In the genomic region with DNA sequence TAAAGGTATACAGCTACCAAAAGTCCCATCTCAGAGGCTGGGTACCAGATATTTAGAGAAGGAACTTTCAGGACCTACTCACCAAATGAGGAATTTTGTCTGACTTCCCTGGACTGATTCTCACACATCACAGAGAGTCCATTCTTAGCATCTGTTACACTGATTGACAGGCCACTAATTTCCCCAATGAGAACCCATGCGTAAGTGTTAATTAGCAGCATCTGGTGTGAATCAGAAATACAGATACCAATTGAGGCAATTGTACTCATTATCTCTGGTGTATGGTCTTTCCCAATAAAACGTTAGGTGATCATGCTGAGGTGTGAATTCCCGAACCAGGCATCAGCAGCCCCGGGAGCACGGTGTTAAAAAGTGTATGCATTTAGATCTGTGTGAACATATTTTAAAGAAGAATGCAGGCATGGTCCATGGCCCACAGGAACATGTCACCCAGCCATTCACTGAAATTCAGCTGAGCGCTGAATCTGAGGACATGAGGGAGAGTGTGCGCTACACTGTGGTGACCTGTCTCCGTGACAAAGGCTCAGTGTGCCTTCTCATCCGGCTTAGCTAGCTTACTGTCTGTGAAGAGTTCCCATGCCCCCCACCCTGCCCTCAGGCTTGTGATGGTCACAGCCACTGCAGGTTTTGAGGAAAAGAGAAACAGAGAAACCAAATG, we compare ENCODE assay signal across 21 mouse cellular contexts.
A peak's percentile ranks its signal among the peaks of the same experiment; 100 is the strongest.
DNase-seq lines count a peak whose midpoint lies in the region; ATAC-seq lines count a peak whose summit lies in the region.
"Had no signal": no experiment of that assay in that cellular context is flagged by ENCODE, and none has a peak within 500 bp of the region (broad histone marks: within the 10 kb centered on the region; RNA-seq: fewer than 3 reads in every experiment).

No protein-coding gene starts in this region.

- WGBS in midbrain, embryonic 10.5 days = 77% methylated on average over 9 of the region's 9 CpGs
- 75% methylated on average over 9 of the region's 9 CpGs for WGBS in midbrain, embryonic 11.5 days
- WGBS in hindbrain, embryonic 10.5 days = 61% methylated on average over 9 of the region's 9 CpGs
- WGBS in midbrain, embryonic 12.5 days = 62% methylated on average over 9 of the region's 9 CpGs
- WGBS in neural tube, embryonic 15.5 days = 45% methylated on average over 9 of the region's 9 CpGs
- 74% methylated on average over 9 of the region's 9 CpGs for WGBS in kidney, embryonic 15.5 days

- no peak for DNase-seq in midbrain, embryonic 10.5 days (ENCODE audit: low spot score)
- no peak for DNase-seq in midbrain, embryonic 11.5 days (ENCODE audit: low spot score, missing footprints)
- DNase-seq in hindbrain, embryonic 10.5 days (ENCODE audit: low spot score) = no peak
- DNase-seq in left cerebral cortex, adult 11 months (ENCODE audit: low spot score) = no peak
- no peak for DNase-seq in c-Kit-positive CD71-positive TER-119-positive erythroid progenitor cells, embryonic 14.5 days (ENCODE audit: low spot score)
- DNase-seq: cerebellum, adult 11 months; cerebellum, postnatal 25 days; heart, postnatal 36 days; kidney, postnatal 10 days; right cerebral cortex, postnatal 25 days; thymus, postnatal 25 days had no signal

- H3K27ac ChIP-seq in midbrain, embryonic 10.5 days (replicated peaks) = 0 out of 2 replicates have a peak overlapping the region, but pooled peaks have one; percentile 9
- H3K27ac ChIP-seq in midbrain, embryonic 11.5 days (ENCODE audit: low read depth, low read length) = no peak overlapping the region
- H3K27ac ChIP-seq in hindbrain, embryonic 10.5 days = peak overlapping the region; percentile 42; the same call in 1 of the 2 replicates
- H3K27ac ChIP-seq in midbrain, embryonic 12.5 days (replicated peaks) = no peak overlapping the region
- peak overlapping the region; percentile 54 for H3K27ac ChIP-seq in neural tube, embryonic 15.5 days (replicated peaks)
- H3K27ac ChIP-seq in kidney, embryonic 15.5 days = no peak overlapping the region
- H3K27ac ChIP-seq: limb, embryonic 12.5 days; liver, embryonic 14.5 days had no signal

- H3K9ac ChIP-seq in midbrain, embryonic 11.5 days (ENCODE audit: low read length) = no peak overlapping the region
- H3K9ac ChIP-seq in midbrain, embryonic 12.5 days (replicated peaks) = no peak overlapping the region
- no peak overlapping the region for H3K9ac ChIP-seq in neural tube, embryonic 15.5 days (replicated peaks)
- H3K9ac ChIP-seq in kidney, embryonic 15.5 days = no peak overlapping the region
- H3K9ac ChIP-seq: heart, embryonic 12.5 days; limb, embryonic 12.5 days; liver, embryonic 14.5 days had no signal

- no peaks in the 10 kb centered on the region for H3K9me3 ChIP-seq in midbrain, embryonic 10.5 days (replicated peaks)
- H3K9me3 ChIP-seq in midbrain, embryonic 11.5 days (ENCODE audit: control insufficient read depth, low read length) = no peaks in the 10 kb centered on the region
- no peaks in the 10 kb centered on the region for H3K9me3 ChIP-seq in hindbrain, embryonic 10.5 days
- H3K9me3 ChIP-seq in midbrain, embryonic 12.5 days = no peaks in the 10 kb centered on the region
- H3K9me3 ChIP-seq in neural tube, embryonic 15.5 days (replicated peaks) = no peaks in the 10 kb centered on the region
- H3K9me3 ChIP-seq in kidney, embryonic 15.5 days (replicated peaks) = no peaks in the 10 kb centered on the region
- H3K9me3 ChIP-seq: G1E; heart, embryonic 12.5 days; limb, embryonic 12.5 days; megakaryocyte, embryonic 14.5 days had no signal

- H3K4me2 ChIP-seq in midbrain, embryonic 11.5 days = no peak overlapping the region
- no peak overlapping the region for H3K4me2 ChIP-seq in midbrain, embryonic 12.5 days (replicated peaks)
- H3K4me2 ChIP-seq in neural tube, embryonic 15.5 days = no peak overlapping the region
- no peak overlapping the region for H3K4me2 ChIP-seq in kidney, embryonic 15.5 days
- H3K4me2 ChIP-seq: heart, embryonic 12.5 days; limb, embryonic 12.5 days had no signal

- H3K4me3 ChIP-seq in midbrain, embryonic 10.5 days = no peak overlapping the region
- no peak overlapping the region for H3K4me3 ChIP-seq in midbrain, embryonic 11.5 days (ENCODE audit: low read depth, low read length)
- no peak overlapping the region for H3K4me3 ChIP-seq in hindbrain, embryonic 10.5 days
- H3K4me3 ChIP-seq in midbrain, embryonic 12.5 days = no peak overlapping the region
- no peak overlapping the region for H3K4me3 ChIP-seq in neural tube, embryonic 15.5 days (replicated peaks)
- no peak overlapping the region for H3K4me3 ChIP-seq in kidney, embryonic 15.5 days (replicated peaks)
- H3K4me3 ChIP-seq: heart, embryonic 12.5 days; limb, embryonic 12.5 days had no signal

- no peaks in the 10 kb centered on the region; the same call in 1 of the 2 replicates for H3K27me3 ChIP-seq in midbrain, embryonic 10.5 days (ENCODE audit: low read depth, poor library complexity, severe bottlenecking)
- no peaks in the 10 kb centered on the region for H3K27me3 ChIP-seq in midbrain, embryonic 11.5 days (ENCODE audit: control insufficient read depth, insufficient read depth, low read length)
- 0 out of 2 replicates have a peak, but pooled peaks cover 2% of the 10 kb centered on the region for H3K27me3 ChIP-seq in hindbrain, embryonic 10.5 days (ENCODE audit: insufficient read depth, poor library complexity, severe bottlenecking)
- no peaks in the 10 kb centered on the region for H3K27me3 ChIP-seq in midbrain, embryonic 12.5 days
- H3K27me3 ChIP-seq in neural tube, embryonic 15.5 days (replicated peaks) = no peaks in the 10 kb centered on the region
- H3K27me3 ChIP-seq in kidney, embryonic 15.5 days = no peaks in the 10 kb centered on the region
- H3K27me3 ChIP-seq: limb, embryonic 12.5 days had no signal

- no peaks in the 10 kb centered on the region for H3K36me3 ChIP-seq in midbrain, embryonic 10.5 days
- no peaks in the 10 kb centered on the region for H3K36me3 ChIP-seq in midbrain, embryonic 11.5 days (ENCODE audit: control insufficient read depth, insufficient read depth, low read length)
- no peaks in the 10 kb centered on the region for H3K36me3 ChIP-seq in hindbrain, embryonic 10.5 days
- no peaks in the 10 kb centered on the region for H3K36me3 ChIP-seq in midbrain, embryonic 12.5 days
- no peaks in the 10 kb centered on the region for H3K36me3 ChIP-seq in neural tube, embryonic 15.5 days
- H3K36me3 ChIP-seq in kidney, embryonic 15.5 days = no peaks in the 10 kb centered on the region
- H3K36me3 ChIP-seq: G1E; heart, embryonic 12.5 days; limb, embryonic 12.5 days had no signal

- no peak for ATAC-seq in midbrain, embryonic 11.5 days (ENCODE audit: low FRiP score)
- ATAC-seq in midbrain, embryonic 12.5 days (ENCODE audit: low FRiP score, low read depth) = peak; percentile 39; the same call in 1 of the 2 replicates
- no peak; the same call in 1 of the 2 replicates for ATAC-seq in neural tube, embryonic 15.5 days (ENCODE audit: low FRiP score)
- ATAC-seq in kidney, embryonic 15.5 days (replicated peaks; ENCODE audit: low FRiP score) = no peak
- ATAC-seq: intestine, embryonic 16.5 days; lung, postnatal 0 days had no signal

- H3K4me1 ChIP-seq in midbrain, embryonic 10.5 days = peaks cover 14% of the 10 kb centered on the region
- H3K4me1 ChIP-seq in midbrain, embryonic 11.5 days (ENCODE audit: control insufficient read depth, insufficient read depth, low read length) = no peaks in the 10 kb centered on the region
- peaks cover 28% of the 10 kb centered on the region for H3K4me1 ChIP-seq in hindbrain, embryonic 10.5 days (replicated peaks)
- peaks cover 19% of the 10 kb centered on the region; the same call in 1 of the 2 replicates for H3K4me1 ChIP-seq in midbrain, embryonic 12.5 days
- peaks cover 26% of the 10 kb centered on the region for H3K4me1 ChIP-seq in neural tube, embryonic 15.5 days
- 0 out of 2 replicates have a peak, but pooled peaks cover 2% of the 10 kb centered on the region for H3K4me1 ChIP-seq in kidney, embryonic 15.5 days
- H3K4me1 ChIP-seq: limb, embryonic 12.5 days had no signal

Comparison
In these comparisons a context has a peak if more than half of its experiments do, and no peak if none do; other contexts are left out.
1. H3K27ac ChIP-seq: peak in midbrain, embryonic 10.5 days (single experiment), hindbrain, embryonic 10.5 days (single experiment) and neural tube, embryonic 15.5 days (single experiment); none in midbrain, embryonic 11.5 days (single experiment), midbrain, embryonic 12.5 days (single experiment) and kidney, embryonic 15.5 days (single experiment).